Mouse (Mus musculus) liver, embryonic 11.5 days (tissue): Measurements from ENCODE around the gene Cog3. TPM values are rescaled to one million over a fixed set of nuclear protein-coding genes. Genes with fewer than 3 reads are reported as not detected.

ENCODE experiments used
- ATAC-seq: fragments of 200-750 bp; cut with Nextera tagmentation; replicated peaks from 2 replicates; pipeline ENCODE4 v1.8.0; 2017; ENCODE audit warnings: moderate number of reproducible peaks, mild to moderate bottlenecking, moderate TSS enrichment, moderate library complexity; ENCODE audit not compliant: low FRiP score
- DNase-seq: peaks from one replicate; pipeline ENCODE4 v3.0.0-alpha.2; 2017; ENCODE audit warnings: low spot score
- H3K27ac ChIP-seq: fragments of 300-500 bp; sonication (generic); 2 replicates; pipeline ENCODE4 v1.5.1; 2014; ENCODE audit warnings: mild to moderate bottlenecking, low read depth, low read length, control low read depth
- H3K27me3 ChIP-seq: fragments of 300-500 bp; sonication (generic); replicated peaks from 2 replicates; pipeline ENCODE4 v1.6.1; 2014; ENCODE audit warnings: low read length, mixed read lengths; ENCODE audit not compliant: control insufficient read depth, insufficient read depth
- H3K36me3 ChIP-seq: fragments of 300-500 bp; sonication (generic); 2 replicates; pipeline ENCODE4 v1.6.1; 2014; ENCODE audit warnings: mild to moderate bottlenecking, low read length, moderate library complexity, mixed read lengths; ENCODE audit not compliant: control insufficient read depth, insufficient read depth
- H3K4me1 ChIP-seq: fragments of 300-500 bp; sonication (generic); replicated peaks from 2 replicates; pipeline ENCODE4 v1.6.1; 2014; ENCODE audit warnings: low read length, mixed read lengths; ENCODE audit not compliant: control insufficient read depth, insufficient read depth
- H3K4me2 ChIP-seq: fragments of 300-500 bp; sonication (generic); 2 replicates; pipeline ENCODE4 v1.6.1; 2014; ENCODE audit warnings: mild to moderate bottlenecking, control low read depth, moderate library complexity
- H3K4me3 ChIP-seq: fragments of 300-500 bp; sonication (generic); 2 replicates; pipeline ENCODE4 v1.5.1; 2014; ENCODE audit warnings: low read depth, low read length, control low read depth
- H3K9ac ChIP-seq: fragments of 300-500 bp; sonication (generic); 2 replicates; pipeline ENCODE4 v1.6.1; 2014; ENCODE audit warnings: low read depth, low read length, control low read depth
- H3K9me3 ChIP-seq: fragments of 300-500 bp; sonication (generic); 2 replicates; pipeline ENCODE4 v1.6.1; 2016; ENCODE audit warnings: low read length, inconsistent platforms, mixed read lengths; ENCODE audit not compliant: control insufficient read depth
- WGBS: fragments of 180-500 bp; shearing (Covaris S2); extraction: QIAGEN DNeasy Blood & Tissue Kit; methylation state at CpG from one replicate; pipeline ENCODE4 v1.1.7; 2014; 5-methylcytosine and 5-hydroxymethylcytosine counted together
- polyA plus RNA-seq: library from polyadenylated mRNA; unstranded; fragments of >200 nt; fragmentation: Nextera tagmentation; extraction: Ambion mirVana; gene quantifications from 2 replicates; pipeline ENCODE4 v1.2.1, GENCODE M21; 2014

The Cog3 gene
- polyA plus RNA-seq, 1 experiment from 2014 or later = 18.1 TPM

- DNase-seq (no peak), ATAC-seq (no peak)
- Histone ChIP-seq H3K27ac (no peak overlapping the region), H3K4me3 (peak overlapping the region; percentile 94), H3K9ac (peak overlapping the region; percentile 95), H3K9me3 (no peaks in the 10 kb centered on the region), H3K4me1 (peaks cover 43% of the 10 kb centered on the region), H3K27me3 (no peaks in the 10 kb centered on the region), H3K4me2 (peak overlapping the region; percentile 87), H3K36me3 (no peaks in the 10 kb centered on the region)
- 63% methylated on average over 8 of the region's 8 CpGs for WGBS
Measured at GRCm38 (mm10) chr14:75753206-75753605, 1.1 kb downstream of the Cog3 start.

DNA sequence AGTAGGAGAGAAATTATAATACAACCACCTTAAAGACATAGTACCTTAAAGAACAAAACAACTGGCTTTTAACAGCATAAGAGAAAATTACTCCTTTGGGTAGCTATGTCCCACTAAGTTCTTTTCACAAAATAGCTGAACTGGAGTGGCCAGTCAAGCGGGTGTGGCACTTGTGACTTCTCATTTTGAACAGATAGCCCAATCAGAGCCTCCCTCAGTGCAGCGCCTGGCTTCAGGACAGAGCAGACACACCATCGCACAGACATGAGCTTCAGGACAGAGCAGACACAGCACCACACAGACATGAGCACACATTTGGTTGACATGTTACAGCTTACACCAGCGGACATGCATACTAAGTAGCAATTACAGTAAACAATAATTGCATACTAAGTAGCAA, 3.3 kb downstream of the Cog3 start:
- Histone ChIP-seq H3K9ac (no peak overlapping the region), H3K27ac (no peak overlapping the region), H3K9me3 (no peaks in the 10 kb centered on the region), H3K4me2 (peak overlapping the region; percentile 37), H3K27me3 (no peaks in the 10 kb centered on the region), H3K36me3 (peaks cover 4% of the 10 kb centered on the region; the same call in 1 of the 2 replicates), H3K4me1 (peaks cover 43% of the 10 kb centered on the region), H3K4me3 (no peak overlapping the region)
- 64% methylated on average over 4 of the region's 4 CpGs for WGBS
- DNase-seq (no peak), ATAC-seq (peak; percentile 51)

DNA sequence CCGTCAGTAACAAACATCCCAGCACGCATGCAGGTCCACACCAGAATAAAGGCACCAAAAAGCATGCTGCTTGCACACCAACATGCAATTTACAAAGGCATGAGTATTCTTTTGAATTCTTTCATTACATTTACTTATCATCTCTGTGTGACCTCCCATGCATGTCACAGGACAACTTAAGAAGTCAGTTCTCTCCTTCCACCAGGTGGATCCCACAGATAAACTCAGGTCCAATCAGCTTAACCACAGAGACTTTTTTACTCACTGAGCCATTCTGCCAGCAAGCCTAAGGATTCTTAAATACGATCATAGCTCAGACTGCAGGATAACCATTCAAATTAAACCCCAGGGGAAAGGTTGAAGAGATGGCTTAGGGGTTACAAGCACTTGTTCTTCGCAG, 5.2 kb downstream of the Cog3 start:
- DNase-seq (no peak), ATAC-seq (peak; percentile 69)
- Histone ChIP-seq H3K27me3 (no peaks in the 10 kb centered on the region), H3K9me3 (no peaks in the 10 kb centered on the region), H3K9ac (peak overlapping the region; percentile 34; the same call in 1 of the 2 replicates), H3K4me1 (peaks cover 43% of the 10 kb centered on the region), H3K4me3 (no peak overlapping the region), H3K27ac (peak overlapping the region; percentile 74), H3K36me3 (peaks cover 8% of the 10 kb centered on the region; the same call in 1 of the 2 replicates), H3K4me2 (peak overlapping the region; percentile 54)
- 77% methylated on average over 4 of the region's 4 CpGs for WGBS

- H3K9me3 ChIP-seq = no peaks in the 10 kb centered on the region
Measured at GRCm38 (mm10) chr14:75747960-75748359, 6.4 kb downstream of the Cog3 start.

DNA sequence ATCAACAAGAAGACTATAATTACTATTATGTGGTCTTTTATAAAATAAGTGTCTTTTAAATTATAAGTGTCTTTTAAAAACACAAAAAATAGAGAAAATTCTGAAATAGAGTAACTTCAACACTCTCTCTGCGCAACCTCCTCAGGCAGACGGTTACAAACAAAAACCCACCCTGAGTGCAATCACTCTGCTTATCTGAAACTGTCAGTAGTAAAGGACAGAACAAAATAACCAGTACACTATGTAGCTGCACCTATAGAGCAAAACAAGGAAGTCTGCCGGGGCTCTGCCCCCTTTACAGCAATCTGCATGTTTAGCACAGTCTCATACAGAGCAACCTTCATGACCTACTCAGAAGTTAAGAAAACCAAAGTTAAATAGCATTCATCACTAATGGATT, 12.4 kb downstream of the Cog3 start:
- no peak overlapping the region for H3K4me2 ChIP-seq
- no peaks in the 10 kb centered on the region for H3K27me3 ChIP-seq
- peaks cover 19% of the 10 kb centered on the region; the same call in 1 of the 2 replicates for H3K36me3 ChIP-seq
- no peak for DNase-seq
- no peak overlapping the region for H3K4me3 ChIP-seq
- peak; percentile 69 for ATAC-seq
- H3K9ac ChIP-seq = no peak overlapping the region
- 67% methylated on average over 3 of the region's 3 CpGs for WGBS
- no peak overlapping the region for H3K27ac ChIP-seq
- no peaks in the 10 kb centered on the region for H3K9me3 ChIP-seq
- no peaks in the 10 kb centered on the region for H3K4me1 ChIP-seq

More at GRCm38 (mm10) chr14:75747960-75748359, 6.4 kb downstream of the Cog3 start:
- Histone ChIP-seq H3K4me2 (no peak overlapping the region), H3K27me3 (no peaks in the 10 kb centered on the region), H3K9ac (no peak overlapping the region), H3K4me3 (no peak overlapping the region), H3K27ac (no peak overlapping the region), H3K36me3 (peaks cover 8% of the 10 kb centered on the region; the same call in 1 of the 2 replicates), H3K4me1 (peaks cover 38% of the 10 kb centered on the region)
- DNase-seq = no peak
- WGBS = 87% methylated on average over 2 of the region's 2 CpGs
- ATAC-seq = no peak

DNA sequence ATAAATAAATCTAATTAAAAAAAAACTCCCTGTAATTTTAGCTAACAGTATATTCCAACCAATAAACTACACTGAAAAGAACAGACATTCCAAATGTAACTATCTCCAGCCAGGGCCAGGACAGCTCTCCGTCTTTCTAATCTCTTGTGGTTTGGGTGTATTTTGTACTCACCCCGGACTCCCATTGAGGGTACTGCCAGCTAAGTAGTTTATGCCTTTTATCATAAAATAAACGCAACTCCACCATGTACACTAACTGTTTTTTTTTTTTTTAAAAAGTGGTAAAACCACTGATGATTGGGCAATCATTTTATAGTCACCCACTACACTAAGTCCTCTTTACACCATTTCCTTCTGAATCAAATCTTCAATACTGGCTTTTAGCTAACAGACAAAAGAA, 18.7 kb downstream of the Cog3 start:
- Histone ChIP-seq H3K4me2 (no peak overlapping the region), H3K4me3 (no peak overlapping the region), H3K27ac (no peak overlapping the region), H3K4me1 (no peaks in the 10 kb centered on the region), H3K27me3 (no peaks in the 10 kb centered on the region), H3K9me3 (no peaks in the 10 kb centered on the region), H3K9ac (no peak overlapping the region), H3K36me3 (peaks cover 32% of the 10 kb centered on the region)
- DNase-seq (no peak), ATAC-seq (no peak)
- 69% methylated on average over 3 of the region's 3 CpGs for WGBS

DNA sequence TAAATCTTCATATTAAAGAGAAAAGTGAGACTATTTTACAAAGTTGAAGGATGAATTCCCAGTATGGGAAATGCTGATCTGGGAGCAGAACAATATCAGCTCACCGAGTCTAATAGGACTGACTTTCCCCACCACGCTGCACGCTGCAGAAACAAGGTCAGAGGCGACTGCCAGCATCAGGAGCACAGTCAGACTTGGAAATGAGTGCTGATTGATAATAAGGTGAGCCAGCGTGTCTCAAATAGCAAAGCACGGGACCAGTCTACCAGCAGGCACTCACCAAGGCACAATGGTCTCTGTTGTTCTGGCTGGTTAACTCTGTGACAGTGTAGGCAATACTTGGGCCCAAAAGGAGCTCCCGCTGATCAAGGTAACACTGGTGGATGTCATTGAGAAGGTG, 21.7 kb downstream of the Cog3 start:
- Histone ChIP-seq H3K9me3 (no peaks in the 10 kb centered on the region), H3K4me3 (no peak overlapping the region), H3K4me2 (no peak overlapping the region), H3K36me3 (peaks cover 36% of the 10 kb centered on the region), H3K4me1 (no peaks in the 10 kb centered on the region), H3K27ac (no peak overlapping the region), H3K27me3 (no peaks in the 10 kb centered on the region), H3K9ac (no peak overlapping the region)
- WGBS = 93% methylated on average over 7 of the region's 7 CpGs
- ATAC-seq (no peak), DNase-seq (no peak)

DNA sequence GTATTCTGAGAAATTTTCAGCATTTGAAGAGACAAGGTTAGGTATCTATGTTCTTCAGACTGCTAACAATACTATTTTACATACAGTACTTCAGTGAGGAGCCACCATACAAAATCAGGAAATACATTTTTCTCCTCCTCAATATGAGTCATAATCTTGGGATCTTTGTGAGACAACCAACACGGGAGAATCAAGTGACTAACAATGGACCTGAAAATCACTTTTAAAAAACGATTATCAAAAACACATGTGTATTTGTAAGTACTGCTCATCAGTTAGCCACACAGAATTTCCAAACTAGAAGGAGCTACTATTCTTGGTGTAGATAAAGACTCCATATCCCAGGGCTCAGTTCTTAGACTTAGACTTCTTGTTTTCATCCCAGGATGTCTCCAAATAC, 23.0 kb downstream of the Cog3 start:
- Histone ChIP-seq H3K36me3 (peaks cover 34% of the 10 kb centered on the region), H3K4me3 (no peak overlapping the region), H3K9ac (no peak overlapping the region), H3K9me3 (no peaks in the 10 kb centered on the region), H3K27ac (no peak overlapping the region), H3K4me1 (no peaks in the 10 kb centered on the region), H3K4me2 (no peak overlapping the region), H3K27me3 (no peaks in the 10 kb centered on the region)
- DNase-seq = no peak
- 79% methylated on average over 2 of the region's 2 CpGs for WGBS
- no peak for ATAC-seq

- Histone ChIP-seq H3K4me2 (no peak overlapping the region), H3K27ac (no peak overlapping the region), H3K9me3 (no peaks in the 10 kb centered on the region), H3K27me3 (no peaks in the 10 kb centered on the region), H3K36me3 (peaks cover 24% of the 10 kb centered on the region), H3K9ac (no peak overlapping the region), H3K4me3 (no peak overlapping the region), H3K4me1 (no peaks in the 10 kb centered on the region)
- DNase-seq (no peak), ATAC-seq (no peak)
- 94% methylated on average over 5 of the region's 5 CpGs for WGBS
Measured at GRCm38 (mm10) chr14:75728111-75728510, 26.2 kb downstream of the Cog3 start.
